Mouse (Mus musculus): Measurements from ENCODE around the gene Pla2g1b. TPM values are rescaled to one million over a fixed set of nuclear protein-coding genes. Genes with fewer than 3 reads are reported as not detected.
"Not testable (repeated sequence)": the region's sequence is repeated elsewhere in the genome, so short reads cannot be mapped to it uniquely, and the experiment has no call there.

The Pla2g1b gene
- polyA plus RNA-seq, 1 experiment from 2014 or later: 0.89 TPM

GRCm38 (mm10) chr5:115491076-115491475, 25.0 kb downstream of the Pla2g1b start:
- Histone ChIP-seq H3K36me3 (ENCODE audit: control insufficient read depth, insufficient read depth, low read length) (no peaks in the 10 kb centered on the region), H3K4me1 (replicated peaks; ENCODE audit: control insufficient read depth, insufficient read depth, low read length) (peaks cover 22% of the 10 kb centered on the region), H3K4me3 (ENCODE audit: low read depth, low read length) (no peak overlapping the region), H3K9ac (ENCODE audit: low read depth, low read length) (no peak overlapping the region), H3K27ac (ENCODE audit: low read depth, low read length) (peak overlapping the region; percentile 63; the same call in 1 of the 2 replicates), H3K4me2 (peak overlapping the region; percentile 74), H3K9me3 (ENCODE audit: control insufficient read depth, low read length) (no peaks in the 10 kb centered on the region), H3K27me3 (replicated peaks; ENCODE audit: control insufficient read depth, insufficient read depth, low read length) (no peaks in the 10 kb centered on the region)
- DNase-seq (ENCODE audit: low spot score) (no peak), ATAC-seq (replicated peaks; ENCODE audit: low FRiP score) (no peak)
- 27% methylated on average over 5 of the region's 5 CpGs for WGBS

GRCm38 (mm10) chr5:115491771-115492322, 25.8 kb downstream of the Pla2g1b start:
- Histone ChIP-seq H3K4me1 (replicated peaks; ENCODE audit: control insufficient read depth, insufficient read depth, low read length) (peaks cover 22% of the 10 kb centered on the region), H3K9ac (ENCODE audit: low read depth, low read length) (peak overlapping the region; percentile 48), H3K4me3 (ENCODE audit: low read depth, low read length) (peak overlapping the region; percentile 26; the same call in 1 of the 2 replicates), H3K36me3 (ENCODE audit: control insufficient read depth, insufficient read depth, low read length) (no peaks in the 10 kb centered on the region), H3K4me2 (peak overlapping the region; percentile 74), H3K27me3 (replicated peaks; ENCODE audit: control insufficient read depth, insufficient read depth, low read length) (no peaks in the 10 kb centered on the region), H3K9me3 (ENCODE audit: control insufficient read depth, low read length) (no peaks in the 10 kb centered on the region), H3K27ac (ENCODE audit: low read depth, low read length) (no peak overlapping the region)
- ATAC-seq (replicated peaks; ENCODE audit: low FRiP score): no peak
- no peak for DNase-seq (ENCODE audit: low spot score)
- 6% methylated on average over 28 of the region's 28 CpGs for WGBS

- ATAC-seq (replicated peaks; ENCODE audit: low FRiP score) (no peak), DNase-seq (ENCODE audit: low spot score) (no peak)
- Histone ChIP-seq H3K4me3 (ENCODE audit: low read depth, low read length) (no peak overlapping the region), H3K4me1 (replicated peaks; ENCODE audit: control insufficient read depth, insufficient read depth, low read length) (peaks cover 22% of the 10 kb centered on the region), H3K4me2 (no peak overlapping the region), H3K27me3 (replicated peaks; ENCODE audit: control insufficient read depth, insufficient read depth, low read length) (no peaks in the 10 kb centered on the region), H3K36me3 (ENCODE audit: control insufficient read depth, insufficient read depth, low read length) (no peaks in the 10 kb centered on the region), H3K9me3 (ENCODE audit: control insufficient read depth, low read length) (no peaks in the 10 kb centered on the region), H3K27ac (ENCODE audit: low read depth, low read length) (no peak overlapping the region), H3K9ac (ENCODE audit: low read depth, low read length) (no peak overlapping the region)
- WGBS: 73% methylated on average over 6 of the region's 6 CpGs
Observed at GRCm38 (mm10) chr5:115492711-115493335, 26.8 kb downstream of the Pla2g1b start.

GRCm38 (mm10) chr5:115493441-115493840, 27.4 kb downstream of the Pla2g1b start:
- ATAC-seq (replicated peaks; ENCODE audit: low FRiP score) (no peak), DNase-seq (ENCODE audit: low spot score) (no peak)
- Histone ChIP-seq H3K9me3 (ENCODE audit: control insufficient read depth, low read length) (no peaks in the 10 kb centered on the region), H3K4me1 (replicated peaks; ENCODE audit: control insufficient read depth, insufficient read depth, low read length) (peaks cover 21% of the 10 kb centered on the region), H3K4me2 (no peak overlapping the region), H3K9ac (ENCODE audit: low read depth, low read length) (no peak overlapping the region), H3K36me3 (ENCODE audit: control insufficient read depth, insufficient read depth, low read length) (no peaks in the 10 kb centered on the region), H3K27me3 (replicated peaks; ENCODE audit: control insufficient read depth, insufficient read depth, low read length) (no peaks in the 10 kb centered on the region), H3K27ac (ENCODE audit: low read depth, low read length) (no peak overlapping the region), H3K4me3 (ENCODE audit: low read depth, low read length) (no peak overlapping the region)
- 57% methylated on average over 5 of the region's 5 CpGs for WGBS

- H3K4me1 ChIP-seq (replicated peaks; ENCODE audit: control insufficient read depth, insufficient read depth, low read length): peaks cover 18% of the 10 kb centered on the region
- not testable (repeated sequence) for H3K27ac ChIP-seq (ENCODE audit: low read depth, low read length); DNase-seq (ENCODE audit: low spot score); H3K27me3 ChIP-seq (replicated peaks; ENCODE audit: control insufficient read depth, insufficient read depth, low read length); H3K4me2 ChIP-seq; H3K4me3 ChIP-seq (ENCODE audit: low read depth, low read length); ATAC-seq (replicated peaks; ENCODE audit: low FRiP score); H3K9ac ChIP-seq (ENCODE audit: low read depth, low read length); H3K9me3 ChIP-seq (ENCODE audit: control insufficient read depth, low read length); H3K36me3 ChIP-seq (ENCODE audit: control insufficient read depth, insufficient read depth, low read length)
- WGBS: 80% methylated on average over 3 of the region's 3 CpGs
Observed at GRCm38 (mm10) chr5:115495618-115496017, 29.6 kb downstream of the Pla2g1b start.

- H3K9me3 ChIP-seq (ENCODE audit: control insufficient read depth, low read length): no peaks in the 10 kb centered on the region
- H3K36me3 ChIP-seq (ENCODE audit: control insufficient read depth, insufficient read depth, low read length): no peaks in the 10 kb centered on the region
- no peaks in the 10 kb centered on the region for H3K27me3 ChIP-seq (replicated peaks; ENCODE audit: control insufficient read depth, insufficient read depth, low read length)
- peaks cover 5% of the 10 kb centered on the region for H3K4me1 ChIP-seq (replicated peaks; ENCODE audit: control insufficient read depth, insufficient read depth, low read length)
- no peak overlapping the region for H3K4me2 ChIP-seq
- no peak overlapping the region for H3K4me3 ChIP-seq (ENCODE audit: low read depth, low read length)
- WGBS: 74% methylated on average over 7 of the region's 7 CpGs
- ATAC-seq (replicated peaks; ENCODE audit: low FRiP score): no peak
- H3K27ac ChIP-seq (ENCODE audit: low read depth, low read length): no peak overlapping the region
- no peak for DNase-seq (ENCODE audit: low spot score)
- no peak overlapping the region for H3K9ac ChIP-seq (ENCODE audit: low read depth, low read length)
Observed at GRCm38 (mm10) chr5:115497033-115497432, 31.0 kb downstream of the Pla2g1b start.

- Histone ChIP-seq H3K36me3 (ENCODE audit: control insufficient read depth, insufficient read depth, low read length) (no peaks in the 10 kb centered on the region), H3K9ac (ENCODE audit: low read depth, low read length) (no peak overlapping the region), H3K4me3 (ENCODE audit: low read depth, low read length) (no peak overlapping the region), H3K4me1 (replicated peaks; ENCODE audit: control insufficient read depth, insufficient read depth, low read length) (0 out of 2 replicates have a peak, but pooled peaks cover 2% of the 10 kb centered on the region), H3K4me2 (no peak overlapping the region), H3K9me3 (ENCODE audit: control insufficient read depth, low read length) (no peaks in the 10 kb centered on the region), H3K27me3 (replicated peaks; ENCODE audit: control insufficient read depth, insufficient read depth, low read length) (no peaks in the 10 kb centered on the region), H3K27ac (ENCODE audit: low read depth, low read length) (no peak overlapping the region)
- DNase-seq (ENCODE audit: low spot score): no peak
- ATAC-seq (replicated peaks; ENCODE audit: low FRiP score): no peak
- 51% methylated on average over 9 of the region's 9 CpGs for WGBS
Observed at GRCm38 (mm10) chr5:115498307-115499240, 32.5 kb downstream of the Pla2g1b start.

- no peak overlapping the region for H3K27ac ChIP-seq (ENCODE audit: low read depth, low read length)
- H3K4me2 ChIP-seq: no peak overlapping the region
- DNase-seq (ENCODE audit: low spot score) (no peak), ATAC-seq (replicated peaks; ENCODE audit: low FRiP score) (no peak)
- H3K36me3 ChIP-seq (ENCODE audit: control insufficient read depth, insufficient read depth, low read length): no peaks in the 10 kb centered on the region
- no peak overlapping the region for H3K4me3 ChIP-seq (ENCODE audit: low read depth, low read length)
- H3K9me3 ChIP-seq (ENCODE audit: control insufficient read depth, low read length): no peaks in the 10 kb centered on the region
- 68% methylated on average over 12 of the region's 12 CpGs for WGBS
- H3K27me3 ChIP-seq (replicated peaks; ENCODE audit: control insufficient read depth, insufficient read depth, low read length): no peaks in the 10 kb centered on the region
- H3K9ac ChIP-seq (ENCODE audit: low read depth, low read length): no peak overlapping the region
- H3K4me1 ChIP-seq (replicated peaks; ENCODE audit: control insufficient read depth, insufficient read depth, low read length): no peaks in the 10 kb centered on the region
Observed at GRCm38 (mm10) chr5:115500383-115500935, 34.4 kb downstream of the Pla2g1b start.

All from liver, embryonic 11.5 days (tissue).